Mouse (Mus musculus) intestine, postnatal 0 days (tissue): ENCODE measurements around the gene Nckap1. TPM values are rescaled to one million over a fixed set of nuclear protein-coding genes. Genes with fewer than 3 reads are reported as not detected.

Experiments
- ATAC-seq: fragments of 200-750 bp; cut with Nextera tagmentation; 2 replicates; pipeline ENCODE4 v1.8.0; 2017; ENCODE audit warnings: mild to moderate bottlenecking, moderate TSS enrichment, moderate library complexity
- H3K27ac ChIP-seq: fragments of 300-500 bp; sonication (generic); 2 replicates; pipeline ENCODE4 v1.5.1; 2014; ENCODE audit warnings: mild to moderate bottlenecking, low read depth, low read length, moderate library complexity
- H3K27me3 ChIP-seq: fragments of 300-500 bp; sonication (generic); replicated peaks from 2 replicates; pipeline ENCODE4 v1.6.1; 2014; ENCODE audit warnings: low read length, mixed read lengths; ENCODE audit not compliant: control insufficient read depth, insufficient read depth
- H3K36me3 ChIP-seq: fragments of 300-500 bp; sonication (generic); 2 replicates; pipeline ENCODE4 v1.6.1; 2014; ENCODE audit warnings: mild to moderate bottlenecking, moderate library complexity; ENCODE audit not compliant: control insufficient read depth, insufficient read depth
- H3K4me1 ChIP-seq: fragments of 300-500 bp; sonication (generic); replicated peaks from 2 replicates; pipeline ENCODE4 v1.6.1; 2014; ENCODE audit warnings: antibody characterized with exemption, low read length, mixed read lengths; ENCODE audit not compliant: control insufficient read depth, insufficient read depth
- H3K4me2 ChIP-seq: fragments of 300-500 bp; sonication (generic); replicated peaks from 2 replicates; pipeline ENCODE4 v1.6.1; 2014; ENCODE audit warnings: low read depth, mild to moderate bottlenecking, moderate library complexity
- H3K4me3 ChIP-seq: fragments of 300-500 bp; sonication (generic); 2 replicates; pipeline ENCODE4 v1.5.1; 2014; ENCODE audit warnings: low read depth, low read length
- H3K9ac ChIP-seq: fragments of 300-500 bp; sonication (generic); 2 replicates; pipeline ENCODE4 v1.6.1; 2014; ENCODE audit warnings: mild to moderate bottlenecking, low read depth, low read length
- H3K9me3 ChIP-seq: fragments of 300-500 bp; sonication (generic); 2 replicates; pipeline ENCODE4 v1.6.1; 2016; ENCODE audit warnings: mixed run types; ENCODE audit not compliant: control insufficient read depth
- CTCF ChIP-seq: sonication (generic); IDR thresholded peaks from 2 replicates; pipeline ENCODE4 v1.5.1; 2016; ENCODE audit warnings: low read depth, mild to moderate bottlenecking, control low read depth, antibody characterized with exemption, moderate library complexity
- WGBS: fragments of 180-500 bp; shearing (Covaris S2); extraction: QIAGEN DNeasy Blood & Tissue Kit; methylation state at CpG from one replicate; pipeline ENCODE4 v1.1.7; 2014; 5-methylcytosine and 5-hydroxymethylcytosine counted together
- polyA plus RNA-seq: library from polyadenylated mRNA; unstranded; fragments of >200 nt; fragmentation: Nextera tagmentation; extraction: Ambion mirVana; gene quantifications from 2 replicates; pipeline ENCODE4 v1.2.1, GENCODE M21; 2015

The Nckap1 gene
- polyA plus RNA-seq, 1 experiment from 2014 or later = 38.9 TPM

DNA sequence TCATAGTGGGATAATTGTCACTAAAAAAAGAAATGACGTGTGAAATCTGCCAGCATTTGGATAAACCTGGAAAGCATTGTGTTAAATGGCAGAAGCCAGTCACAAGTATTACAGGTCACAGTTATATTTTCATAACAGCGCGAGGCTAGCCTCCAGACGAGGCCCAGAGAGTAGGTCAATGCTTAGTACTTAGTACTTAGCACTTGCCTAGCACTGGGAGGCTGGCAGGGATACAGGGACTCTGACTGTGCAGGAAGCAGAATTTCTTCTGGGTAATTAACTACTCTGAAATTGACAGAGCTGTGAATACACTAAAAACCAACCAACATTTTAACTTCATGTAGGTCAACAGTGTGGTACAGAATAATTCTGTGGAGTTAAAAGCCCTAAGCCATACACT, 13.8 kb downstream of the Nckap1 start:
- WGBS = 85% methylated on average over 4 of the region's 4 CpGs
- H3K36me3 ChIP-seq = no peaks in the 10 kb centered on the region
- no peak for TF ChIP-seq CTCF
- no peak overlapping the region for H3K4me2 ChIP-seq
- H3K27me3 ChIP-seq = no peaks in the 10 kb centered on the region
- H3K9ac ChIP-seq = no peak overlapping the region
- ATAC-seq = no peak
- H3K9me3 ChIP-seq = no peaks in the 10 kb centered on the region
- no peaks in the 10 kb centered on the region for H3K4me1 ChIP-seq
- H3K4me3 ChIP-seq = no peak overlapping the region
- no peak overlapping the region for H3K27ac ChIP-seq

DNA sequence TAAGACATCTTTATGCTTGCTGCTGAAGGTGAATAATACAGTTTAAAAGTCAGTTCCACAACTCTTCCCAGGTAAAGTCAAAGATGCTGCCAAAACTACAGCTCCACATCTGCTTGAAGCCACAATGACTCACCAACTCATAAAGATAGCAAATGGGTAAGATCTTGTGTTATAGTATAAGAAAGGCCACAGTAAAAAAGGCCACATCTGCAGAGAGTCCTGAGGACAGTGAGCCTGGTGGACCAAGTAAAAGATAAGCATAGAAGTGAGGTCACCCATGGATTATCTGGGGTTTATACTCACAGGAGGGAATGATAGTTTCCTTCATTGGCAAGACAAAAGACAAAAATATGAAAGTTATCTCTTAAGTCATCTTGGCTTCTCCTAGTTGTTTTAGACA, 18.9 kb downstream of the Nckap1 start:
- no peaks in the 10 kb centered on the region for H3K4me1 ChIP-seq
- H3K9ac ChIP-seq = no peak overlapping the region
- no peak overlapping the region for H3K27ac ChIP-seq
- H3K4me3 ChIP-seq = no peak overlapping the region
- no peak for TF ChIP-seq CTCF
- no peak overlapping the region for H3K4me2 ChIP-seq
- no peaks in the 10 kb centered on the region for H3K27me3 ChIP-seq
- no peak for ATAC-seq
- no peaks in the 10 kb centered on the region for H3K36me3 ChIP-seq
- no peaks in the 10 kb centered on the region for H3K9me3 ChIP-seq

DNA sequence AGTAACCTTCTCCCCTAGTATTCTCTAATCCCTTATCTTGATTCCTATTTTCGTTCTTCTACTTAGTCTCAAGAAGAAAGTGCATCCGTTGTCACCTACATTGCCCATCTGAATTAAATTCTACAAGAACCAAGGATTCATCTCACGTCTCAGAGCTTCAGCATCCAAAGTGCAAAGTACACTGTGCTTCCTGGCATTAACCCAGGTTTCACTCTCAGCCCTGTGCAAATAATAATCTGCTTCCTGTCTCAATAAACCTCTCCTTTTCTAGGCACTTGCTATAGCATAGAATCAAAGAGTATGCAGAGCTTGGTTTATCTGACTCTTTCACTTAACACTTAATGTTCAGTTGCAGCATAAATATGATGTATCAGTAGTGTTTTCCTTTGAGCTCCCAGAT, 19.7 kb downstream of the Nckap1 start:
- Histone ChIP-seq H3K9me3 (no peaks in the 10 kb centered on the region), H3K9ac (no peak overlapping the region), H3K36me3 (no peaks in the 10 kb centered on the region), H3K27me3 (no peaks in the 10 kb centered on the region), H3K4me1 (no peaks in the 10 kb centered on the region), H3K27ac (no peak overlapping the region), H3K4me3 (no peak overlapping the region), H3K4me2 (no peak overlapping the region)
- ATAC-seq = peak; percentile 78
- no peak for TF ChIP-seq CTCF
- 45% methylated on average over 3 of the region's 3 CpGs for WGBS

DNA sequence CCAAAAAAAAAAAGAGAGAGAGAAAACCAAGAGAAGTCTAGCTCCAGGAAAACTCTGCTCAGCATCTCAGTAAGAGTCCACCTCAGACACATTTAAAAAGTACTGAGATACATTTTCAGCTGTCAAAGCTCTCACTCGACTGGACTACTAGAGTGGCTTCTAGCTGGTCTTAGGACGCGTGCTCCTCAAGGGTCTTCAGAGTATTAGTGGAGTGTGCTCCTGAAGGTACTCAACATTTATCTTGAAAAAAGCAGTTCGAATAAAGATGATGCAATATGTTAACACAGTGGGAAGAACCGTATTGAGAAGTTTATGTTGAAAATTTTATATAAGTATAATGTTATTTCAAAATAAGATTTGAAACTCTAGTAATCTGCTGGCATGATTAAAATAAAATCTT, 20.4 kb downstream of the Nckap1 start:
- Histone ChIP-seq H3K4me1 (no peaks in the 10 kb centered on the region), H3K27me3 (no peaks in the 10 kb centered on the region), H3K9me3 (no peaks in the 10 kb centered on the region), H3K36me3 (no peaks in the 10 kb centered on the region), H3K27ac (no peak overlapping the region), H3K4me3 (no peak overlapping the region), H3K4me2 (no peak overlapping the region), H3K9ac (no peak overlapping the region)
- no peak for ATAC-seq
- TF ChIP-seq CTCF = no peak
- 88% methylated on average over 5 of the region's 5 CpGs for WGBS

DNA sequence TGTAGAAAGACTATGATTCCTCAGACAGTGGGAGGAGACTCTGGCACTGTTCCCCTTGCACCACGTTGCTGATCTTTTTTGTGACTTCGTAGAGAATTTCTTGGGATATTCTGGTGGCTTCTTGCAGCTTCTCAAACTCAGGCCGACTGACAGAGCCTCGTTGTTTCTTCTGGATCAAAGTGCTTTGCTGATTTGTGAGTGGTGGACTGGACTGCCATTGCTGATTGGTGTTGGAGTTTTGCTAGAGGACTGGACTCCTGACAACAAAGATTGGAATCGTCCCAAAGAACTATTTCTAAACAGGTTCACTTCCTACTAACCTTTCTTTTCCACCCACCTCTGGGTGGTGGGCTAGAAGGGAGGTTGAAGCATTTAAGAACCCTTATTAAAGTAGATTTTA, 21.5 kb downstream of the Nckap1 start:
- no peak overlapping the region for H3K4me3 ChIP-seq
- WGBS = 80% methylated on average over 5 of the region's 5 CpGs
- TF ChIP-seq CTCF = no peak
- H3K27me3 ChIP-seq = no peaks in the 10 kb centered on the region
- no peak overlapping the region for H3K9ac ChIP-seq
- H3K4me1 ChIP-seq = no peaks in the 10 kb centered on the region
- H3K4me2 ChIP-seq = no peak overlapping the region
- no peak overlapping the region for H3K27ac ChIP-seq
- no peak for ATAC-seq
- H3K9me3 ChIP-seq = no peaks in the 10 kb centered on the region
- H3K36me3 ChIP-seq = no peaks in the 10 kb centered on the region

DNA sequence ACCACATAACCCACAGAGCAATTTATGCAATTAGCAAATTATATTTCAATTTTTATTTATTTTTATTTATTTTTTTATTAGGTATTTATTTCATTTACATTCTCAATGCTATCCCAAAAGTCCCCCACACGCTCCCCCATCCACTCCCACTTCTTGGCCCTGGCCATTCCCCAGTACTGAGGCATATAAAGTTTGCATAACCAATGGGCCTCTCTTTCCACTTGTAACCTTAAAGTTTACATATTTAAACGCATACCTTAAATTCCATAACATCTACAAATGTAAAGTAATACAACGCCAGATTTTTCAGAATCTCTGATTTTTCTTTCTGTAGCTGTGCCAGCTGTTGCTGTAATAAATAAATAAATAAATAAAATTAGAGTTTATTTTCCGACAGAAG, 26.7 kb downstream of the Nckap1 start:
- no peaks in the 10 kb centered on the region for H3K4me1 ChIP-seq
- ATAC-seq = no peak
- TF ChIP-seq CTCF = no peak

DNA sequence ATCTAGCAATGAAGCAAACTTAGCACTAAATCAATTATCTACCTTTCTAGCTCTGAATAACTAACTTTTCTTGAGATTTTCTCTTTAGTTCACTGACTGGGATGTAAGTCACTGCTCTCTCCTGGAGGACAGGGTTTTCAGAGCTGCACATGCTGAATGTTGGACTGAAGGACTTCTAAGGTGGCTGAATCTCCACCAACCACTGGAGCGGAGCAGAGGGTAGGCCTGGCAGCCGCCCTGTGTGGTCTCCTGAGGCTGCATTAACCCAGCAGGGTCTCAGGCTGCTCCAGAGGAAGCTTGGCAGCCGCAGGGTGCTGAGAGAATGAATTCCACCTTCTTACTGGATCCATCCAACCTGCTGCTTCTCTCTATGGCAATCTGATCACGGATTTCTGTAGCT, 31.5 kb downstream of the Nckap1 start:
- TF ChIP-seq CTCF = no peak
- WGBS = 95% methylated on average over 4 of the region's 4 CpGs
- Histone ChIP-seq H3K4me3 (no peak overlapping the region), H3K27me3 (no peaks in the 10 kb centered on the region), H3K27ac (no peak overlapping the region), H3K4me1 (no peaks in the 10 kb centered on the region), H3K36me3 (peaks cover 41% of the 10 kb centered on the region), H3K9ac (no peak overlapping the region), H3K4me2 (no peak overlapping the region), H3K9me3 (no peaks in the 10 kb centered on the region)
- ATAC-seq = no peak

More for the DNA sequence above, 26.7 kb downstream of the Nckap1 start:
- Histone ChIP-seq H3K4me2 (no peak overlapping the region), H3K27me3 (no peaks in the 10 kb centered on the region), H3K36me3 (peaks cover 34% of the 10 kb centered on the region), H3K9me3 (no peaks in the 10 kb centered on the region), H3K4me3 (no peak overlapping the region), H3K27ac (no peak overlapping the region), H3K9ac (no peak overlapping the region)
- WGBS = 64% methylated on average over 4 of the region's 4 CpGs
